Mouse (Mus musculus): Measurements from ENCODE around the gene Tlx1.

Tlx1 gene

DNA sequence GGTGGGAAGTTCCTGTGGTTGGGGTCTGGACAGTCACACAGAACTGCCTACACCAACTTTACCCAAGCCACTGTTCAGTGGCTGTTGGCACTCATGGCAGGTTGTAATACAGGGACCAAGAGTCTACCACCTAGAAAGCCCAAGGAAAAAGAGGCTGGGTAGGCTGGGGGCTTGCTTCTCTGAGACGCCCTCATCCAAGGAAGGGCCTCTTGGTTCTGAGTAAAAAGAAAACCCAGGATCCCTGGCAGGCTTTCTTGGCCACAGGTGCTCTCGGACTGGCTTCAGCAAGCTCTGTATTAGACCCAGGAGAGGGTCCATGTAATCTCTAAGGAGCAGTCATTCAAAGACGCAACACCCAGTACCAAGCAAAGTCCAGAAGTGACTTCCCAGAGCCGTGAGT is 7.7 kb downstream of the Tlx1 start:
- no peak for DNase-seq (ENCODE audit: low spot score)

DNA sequence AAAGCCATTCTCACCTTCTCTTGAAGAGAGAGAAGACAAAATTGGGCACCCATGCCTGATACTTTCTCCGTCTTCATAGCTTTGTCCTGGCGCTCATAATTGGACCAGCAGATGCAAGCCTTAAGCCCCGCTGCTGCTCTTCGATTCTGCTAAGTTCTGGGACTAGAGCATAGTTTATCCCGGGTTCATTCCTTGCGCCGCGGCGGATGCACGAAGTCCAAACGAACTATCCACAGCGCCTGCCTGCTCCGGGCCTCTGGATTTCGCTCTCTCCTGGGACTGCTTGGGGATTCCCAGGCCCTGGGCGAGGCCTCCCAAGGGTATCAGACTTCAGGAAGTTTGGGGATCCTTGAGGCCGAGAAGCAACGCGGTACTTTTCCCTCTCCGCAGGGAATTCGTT is 8.4 kb downstream of the Tlx1 start:
- DNase-seq (ENCODE audit: low spot score) = no peak

DNA sequence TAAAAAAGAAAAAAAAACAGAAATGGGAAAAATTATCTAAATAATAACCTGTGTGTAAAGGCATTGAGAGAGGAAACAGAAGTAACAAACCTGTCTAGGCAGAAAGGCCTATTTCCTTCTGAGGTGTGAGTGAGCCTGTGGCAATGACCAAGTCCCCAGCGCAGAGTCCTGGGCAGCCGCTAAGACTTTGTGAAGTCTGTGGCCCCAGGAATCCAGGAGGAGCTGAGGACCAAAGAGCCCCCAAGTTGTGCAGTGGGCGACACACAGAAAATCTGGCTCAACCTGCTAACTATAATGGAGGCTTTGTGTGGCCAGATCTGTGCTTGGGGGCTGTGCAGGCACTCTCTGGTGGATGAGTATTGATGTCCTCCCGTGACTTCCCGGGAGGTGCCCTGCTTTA is 9.0 kb downstream of the Tlx1 start:
- no peak for DNase-seq (ENCODE audit: low spot score)

DNA sequence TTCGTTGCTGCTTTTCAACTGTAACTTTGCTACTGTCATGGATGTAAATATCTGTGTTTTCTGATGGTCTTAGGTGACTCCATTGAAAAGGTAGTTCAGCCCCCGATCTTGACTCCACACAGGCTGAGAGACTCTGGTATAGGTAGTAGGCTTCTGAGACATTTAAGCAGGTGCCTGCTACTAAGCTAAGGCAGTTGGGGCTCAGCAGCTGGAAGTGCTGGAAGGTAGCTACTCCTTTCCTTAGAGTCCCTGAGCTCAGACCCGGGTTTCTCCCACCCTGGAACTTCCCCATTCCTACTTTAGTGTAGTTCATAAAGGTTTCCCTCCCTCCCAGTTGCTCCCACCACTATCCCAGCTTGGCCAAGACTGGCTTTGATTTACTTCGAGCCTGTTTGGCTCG is 9.5 kb downstream of the Tlx1 start:
- DNase-seq (ENCODE audit: low spot score) = no peak

DNA sequence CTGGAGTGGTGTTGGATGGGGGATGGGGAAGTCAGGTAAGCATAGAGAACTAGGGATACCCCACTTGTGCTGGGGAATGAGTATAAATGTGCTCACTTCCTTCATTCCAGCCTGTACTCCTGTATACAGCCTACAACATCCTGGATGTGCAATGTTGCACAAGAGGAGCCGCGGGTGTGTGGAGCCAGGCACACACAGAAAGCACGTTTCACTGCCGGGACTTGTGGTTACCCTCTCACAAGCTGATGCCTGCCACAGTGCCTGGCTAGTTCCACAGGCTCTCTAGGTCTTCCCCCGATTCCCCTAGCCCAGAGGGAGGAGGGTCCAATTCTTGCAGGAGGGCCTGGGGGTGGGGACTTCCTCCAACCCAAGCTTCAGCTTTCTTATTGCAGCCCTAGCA is 10.0 kb downstream of the Tlx1 start:
- DNase-seq (ENCODE audit: low spot score) = no peak

DNA sequence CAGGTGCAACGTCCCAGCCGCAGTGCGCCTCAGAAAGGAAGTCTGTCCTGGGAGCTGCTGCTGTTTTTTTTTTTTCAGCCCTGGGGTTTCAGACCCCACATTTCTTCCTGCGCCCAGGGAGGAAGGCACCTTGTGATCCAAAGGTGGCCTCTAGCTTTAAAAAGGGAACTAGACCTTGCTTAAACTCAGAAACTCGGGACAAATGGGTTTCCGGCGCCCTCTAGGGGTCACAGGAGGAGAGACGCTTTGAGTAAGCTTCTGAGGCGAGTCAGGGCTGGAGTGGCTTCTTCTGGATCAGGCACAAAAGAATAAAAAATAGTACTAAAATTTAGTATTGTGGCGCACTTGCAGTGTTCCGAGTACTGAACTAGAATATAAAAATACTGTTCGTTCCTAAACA is 10.6 kb downstream of the Tlx1 start:
- DNase-seq (ENCODE audit: low spot score) = peak; percentile 10

- no peak for DNase-seq (ENCODE audit: low spot score)
Observed at GRCm38 (mm10) chr19:45162181-45162580, 11.7 kb downstream of the Tlx1 start.

DNA sequence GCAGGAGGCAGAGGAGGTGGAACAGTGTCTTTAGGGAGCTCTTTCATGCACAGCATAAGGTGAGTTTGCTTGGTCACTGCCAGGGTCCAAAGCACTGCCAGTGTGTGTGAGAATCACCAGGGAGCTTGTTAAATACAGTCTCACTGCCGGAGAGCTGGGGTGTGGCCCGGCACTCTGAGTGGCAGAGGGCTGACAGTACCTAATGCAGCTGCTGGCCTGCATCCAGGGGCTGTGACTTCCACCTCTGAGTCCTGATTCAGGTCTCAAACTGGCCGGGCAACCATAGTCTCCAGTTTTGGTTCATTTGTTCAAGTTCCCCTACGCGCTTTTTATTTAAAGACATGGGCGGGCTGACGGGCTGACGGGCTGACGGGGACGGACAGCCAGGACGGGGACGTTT is 12.4 kb downstream of the Tlx1 start:
- DNase-seq (ENCODE audit: low spot score) = no peak

- no peak for DNase-seq (ENCODE audit: low spot score)
Observed at GRCm38 (mm10) chr19:45170451-45170850, 20.0 kb downstream of the Tlx1 start.

DNA sequence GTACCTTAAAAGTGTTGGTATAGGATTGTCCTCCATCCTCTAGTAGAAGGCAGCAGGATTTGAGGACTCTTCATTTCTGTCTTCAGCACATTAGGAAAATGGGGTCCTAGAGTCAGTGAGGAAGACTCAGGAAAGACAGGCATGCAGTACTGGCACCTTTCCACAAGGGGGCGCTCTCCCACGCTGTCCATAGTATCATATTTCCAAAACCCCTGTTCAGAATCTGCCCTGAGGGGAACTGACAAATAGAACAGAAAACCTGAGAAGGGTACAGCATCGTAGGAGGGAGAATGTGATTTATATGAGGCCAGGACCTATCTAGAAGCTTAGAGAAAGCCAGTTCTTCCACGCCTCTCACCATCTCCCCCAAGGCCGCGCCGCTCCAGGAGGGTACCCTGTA is 24.3 kb downstream of the Tlx1 start:
- no peak for DNase-seq (ENCODE audit: low spot score)

GRCm38 (mm10) chr19:45176269-45176668 is 25.8 kb downstream of the Tlx1 start:
- DNase-seq (ENCODE audit: low spot score) = no peak

DNA sequence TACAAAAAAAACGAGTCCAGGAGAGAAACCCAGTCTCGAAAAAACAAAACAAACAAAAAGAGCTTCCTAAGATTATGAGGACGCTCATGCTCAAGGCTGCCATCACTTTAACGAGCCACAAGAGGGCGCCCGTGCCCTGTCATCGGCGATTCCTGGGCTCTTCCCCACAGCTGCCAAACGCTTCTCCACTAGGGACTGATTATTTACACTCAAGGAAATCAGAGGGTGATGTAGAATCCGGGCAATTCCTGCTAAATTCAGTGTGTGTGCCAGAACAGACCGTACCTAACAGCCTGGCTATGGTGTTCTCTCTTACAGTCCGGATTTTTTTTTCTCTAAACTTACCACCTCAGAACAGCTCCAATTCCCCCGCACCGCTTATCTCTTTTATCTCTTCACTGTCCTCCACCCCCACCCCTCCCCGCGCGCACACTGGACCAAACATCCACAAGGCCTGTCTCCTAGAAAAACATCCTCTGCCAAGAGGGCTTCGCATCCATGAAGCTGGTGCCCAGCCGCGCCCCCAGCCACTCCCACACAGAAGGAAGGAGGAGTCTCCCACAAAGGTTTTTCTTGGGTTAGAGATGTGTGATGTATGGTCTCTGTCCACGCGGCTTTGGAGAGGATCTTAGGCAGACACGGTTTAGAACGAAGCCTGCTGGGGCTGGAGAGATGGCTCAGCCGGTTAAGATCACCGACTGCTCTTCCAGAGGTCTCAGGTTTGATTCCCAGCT is 26.7 kb downstream of the Tlx1 start:
- DNase-seq (ENCODE audit: low spot score) = peak; percentile 27

GRCm38 (mm10) chr19:45179451-45179850 is 29.0 kb downstream of the Tlx1 start:
- no peak for DNase-seq (ENCODE audit: low spot score)

DNA sequence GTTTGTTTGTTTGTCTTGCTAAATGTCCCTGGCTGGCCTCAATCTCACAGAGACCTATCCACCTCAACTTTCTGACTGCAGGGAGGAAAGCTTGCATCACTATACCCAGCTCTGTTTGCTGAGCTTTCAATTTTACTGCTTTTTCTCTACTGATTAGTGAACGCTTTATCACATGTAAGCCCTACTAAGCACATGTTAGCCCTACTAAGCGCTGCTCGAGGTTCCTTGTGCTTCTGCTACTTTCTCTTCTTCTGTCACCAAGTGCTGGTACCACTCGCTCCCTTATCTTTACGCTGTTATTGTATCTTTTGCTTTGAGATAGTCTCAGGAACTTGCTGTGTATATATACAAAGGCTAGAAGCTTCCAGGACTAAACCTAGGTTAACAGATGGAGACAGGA is 30.0 kb downstream of the Tlx1 start:
- no peak for DNase-seq (ENCODE audit: low spot score)

DNA sequence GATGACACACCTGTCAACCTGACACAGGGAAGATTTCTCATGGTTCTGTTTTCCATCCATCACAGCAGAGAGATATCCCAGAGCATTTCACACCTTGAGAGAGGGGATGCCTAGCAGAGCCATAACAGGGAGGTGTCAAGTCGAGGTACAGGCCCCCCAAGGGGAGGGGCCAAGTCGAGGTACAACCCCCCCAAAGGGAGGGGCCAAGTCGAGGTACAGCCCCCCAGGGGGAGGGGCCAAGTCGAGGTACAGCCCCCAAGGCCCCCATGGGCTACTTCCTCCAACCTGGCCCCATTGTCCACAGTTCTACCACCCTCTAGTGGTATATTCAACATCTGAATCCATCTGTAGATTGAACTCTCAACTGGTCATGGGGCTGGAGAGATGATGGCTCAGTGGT is 44.2 kb downstream of the Tlx1 start:
- no peak for DNase-seq (ENCODE audit: low spot score)

DNA sequence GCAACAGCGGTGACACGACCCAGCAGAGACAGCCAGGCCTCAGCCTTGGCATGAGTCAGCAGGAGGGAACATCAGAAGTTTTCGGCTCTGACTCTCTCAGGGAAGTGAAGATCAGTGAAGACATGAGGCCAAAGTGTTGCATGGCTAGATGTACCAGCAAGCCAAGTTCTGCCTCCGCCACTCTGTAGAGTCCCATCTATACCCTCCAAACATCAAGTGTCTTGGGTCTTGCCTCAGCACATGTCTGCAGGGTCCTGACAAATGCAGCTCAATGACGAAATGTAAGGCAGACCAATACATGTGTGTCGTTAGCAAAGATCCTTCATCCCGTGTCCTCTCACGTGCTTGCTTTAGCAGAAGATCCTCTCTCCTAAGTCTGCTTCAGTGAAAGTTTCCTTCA is 46.5 kb downstream of the Tlx1 start:
- DNase-seq (ENCODE audit: low spot score) = no peak

DNA sequence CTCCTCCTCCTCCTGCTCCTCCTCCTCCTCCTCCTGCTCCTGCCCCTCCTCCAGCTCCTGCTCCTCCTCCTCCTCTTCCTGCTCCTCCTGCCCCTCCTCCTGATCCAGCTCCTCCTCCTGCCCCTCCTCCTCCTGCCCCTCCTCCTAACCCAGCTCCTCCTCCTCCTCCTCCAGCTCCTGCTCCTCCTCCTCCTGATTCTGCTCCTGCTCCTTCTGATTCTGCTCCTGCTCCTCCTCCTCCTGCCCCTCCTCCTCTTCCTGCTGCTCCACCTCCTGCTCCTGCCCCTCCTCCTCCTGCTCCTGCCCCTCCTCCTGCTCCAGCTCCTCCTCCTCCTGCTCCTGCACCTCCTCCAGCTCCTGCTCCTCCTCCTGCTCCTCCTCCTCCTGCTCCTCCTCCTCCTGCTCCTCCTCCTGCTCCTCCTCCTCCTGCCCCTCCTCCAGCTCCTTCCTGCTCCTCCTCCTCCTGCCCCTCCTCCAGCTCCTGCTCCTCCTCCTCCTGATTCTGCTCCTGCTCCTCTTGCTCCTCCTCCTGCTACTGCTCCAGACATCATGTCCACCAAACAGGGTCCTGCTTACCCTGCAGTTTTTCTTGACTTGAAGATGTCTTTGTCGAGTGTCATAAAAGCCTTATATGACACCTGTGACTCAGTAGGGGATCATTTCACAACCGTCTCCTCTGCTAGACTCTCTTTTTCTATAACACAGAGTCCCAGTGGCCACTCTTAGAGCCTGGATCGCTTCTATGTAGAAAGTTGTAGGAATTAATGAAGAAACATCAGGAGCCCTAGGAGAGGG is 55.0 kb downstream of the Tlx1 start:
- DNase-seq (ENCODE audit: low spot score) = no peak
